Mouse (Mus musculus): ENCODE results near the gene Gemin5. TPM values are rescaled to one million over a fixed set of nuclear protein-coding genes. Genes with fewer than 3 reads are reported as not detected.
"Not testable (repeated sequence)": the region's sequence is repeated elsewhere in the genome, so short reads cannot be mapped to it uniquely, and the experiment has no call there.

Gene Gemin5
- polyA plus RNA-seq, 1 experiment from 2014 or later: 16.1 TPM

DNA sequence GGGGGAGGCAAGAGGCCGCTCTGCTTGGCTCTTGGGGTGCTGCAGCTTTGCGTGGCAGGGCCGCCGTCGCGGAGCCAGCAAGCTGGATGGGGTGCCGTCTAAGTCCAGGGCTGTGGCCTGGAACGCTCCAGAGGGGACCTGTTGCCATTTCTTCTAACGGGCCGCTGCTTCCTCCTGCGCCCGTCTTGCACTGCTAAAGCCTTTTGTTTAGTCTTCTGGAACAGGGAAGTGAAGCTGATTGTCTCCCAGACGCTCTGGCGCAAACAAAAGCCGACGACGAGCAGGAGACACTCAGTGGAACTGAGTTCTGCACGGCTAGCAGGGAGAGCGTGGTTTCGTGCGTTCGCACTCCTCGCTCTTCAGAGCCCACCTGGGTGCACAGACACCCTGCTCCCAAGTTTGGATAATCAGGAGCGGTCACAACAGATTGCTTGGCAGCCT, 64.0 kb downstream of the Gemin5 start:
- H3K27ac ChIP-seq (replicated peaks): peak overlapping the region; percentile 86
- H3K27me3 ChIP-seq: no peaks in the 10 kb centered on the region
- H3K36me3 ChIP-seq: no peaks in the 10 kb centered on the region
- H3K4me3 ChIP-seq (replicated peaks): peak overlapping the region; percentile 91
- peak overlapping the region; percentile 82 for H3K9ac ChIP-seq
- peak; percentile 15; the same call in 1 of the 2 replicates for ATAC-seq (ENCODE audit: insufficient number of reproducible peaks, low FRiP score, low TSS enrichment, low read depth)
- H3K4me1 ChIP-seq: peaks cover 25% of the 10 kb centered on the region
- no peaks in the 10 kb centered on the region for H3K9me3 ChIP-seq (replicated peaks)
- WGBS: under 1% methylated on average over 24 of the region's 24 CpGs
- peak overlapping the region; percentile 67 for H3K4me2 ChIP-seq (replicated peaks)

DNA sequence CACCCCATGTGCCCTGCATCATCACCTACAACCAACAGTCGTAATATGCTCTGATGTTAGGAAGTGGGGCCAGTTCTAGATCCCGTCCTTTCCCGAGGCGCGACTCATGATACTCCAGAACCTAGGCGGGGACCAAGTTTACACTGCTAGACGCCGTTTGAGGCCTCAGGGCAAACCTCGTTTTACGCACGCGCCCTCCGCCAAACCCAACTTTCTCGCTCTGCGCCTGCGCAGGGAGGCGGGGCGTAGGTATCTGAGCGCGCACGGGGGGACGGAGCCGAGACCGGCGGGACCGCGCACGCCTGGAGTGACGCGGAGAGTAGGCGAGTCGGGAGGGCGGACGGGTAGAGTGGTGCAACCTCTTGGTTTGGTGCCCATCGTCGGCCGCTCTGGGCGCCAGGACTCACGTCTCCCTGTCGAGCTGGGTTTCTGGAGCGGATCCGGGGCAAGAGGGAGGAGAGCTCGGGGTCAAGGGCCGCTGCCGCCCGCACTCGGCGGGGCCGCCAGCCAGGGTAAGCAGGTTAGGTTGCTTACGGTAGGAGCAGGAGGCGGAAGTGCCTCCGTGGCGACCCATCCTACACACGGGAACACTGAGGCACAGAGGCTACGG, 64.5 kb downstream of the Gemin5 start, which contains the start of gene Cnot8:
Gene Cnot8 (plus strand): TSS at position 457 of the 610 bp plus-strand sequence.
- Histone ChIP-seq H3K4me1 (peaks cover 25% of the 10 kb centered on the region), H3K9ac (peak within 1 kb of the TSS; percentile 82), H3K9me3 (replicated peaks) (no peaks in the 10 kb centered on the region), H3K4me3 (replicated peaks) (peak within 1 kb of the TSS; percentile 91), H3K4me2 (replicated peaks) (peak within 1 kb of the TSS; percentile 67), H3K36me3 (no peaks in the 10 kb centered on the region), H3K27me3 (no peaks in the 10 kb centered on the region), H3K27ac (replicated peaks) (peak within 1 kb of the TSS; percentile 86)
- ATAC-seq (ENCODE audit: insufficient number of reproducible peaks, low FRiP score, low TSS enrichment, low read depth): peak; percentile 97
- under 1% methylated on average over 52 of the region's 55 CpGs for WGBS

- Histone ChIP-seq H3K4me2 (replicated peaks) (peak overlapping the region; percentile 67), H3K9ac (peak overlapping the region; percentile 41), H3K27ac (replicated peaks) (peak overlapping the region; percentile 77), H3K4me3 (replicated peaks) (peak overlapping the region; percentile 91), H3K27me3 (no peaks in the 10 kb centered on the region), H3K4me1 (peaks cover 25% of the 10 kb centered on the region), H3K9me3 (replicated peaks) (no peaks in the 10 kb centered on the region), H3K36me3 (no peaks in the 10 kb centered on the region)
- peak; percentile 6; the same call in 1 of the 2 replicates for ATAC-seq (ENCODE audit: insufficient number of reproducible peaks, low FRiP score, low TSS enrichment, low read depth)
- 41% methylated on average over 13 of the region's 13 CpGs for WGBS
These were observed 65.0 kb downstream of the Gemin5 start for GRCm38 (mm10) chr11:58103344-58103653.

DNA sequence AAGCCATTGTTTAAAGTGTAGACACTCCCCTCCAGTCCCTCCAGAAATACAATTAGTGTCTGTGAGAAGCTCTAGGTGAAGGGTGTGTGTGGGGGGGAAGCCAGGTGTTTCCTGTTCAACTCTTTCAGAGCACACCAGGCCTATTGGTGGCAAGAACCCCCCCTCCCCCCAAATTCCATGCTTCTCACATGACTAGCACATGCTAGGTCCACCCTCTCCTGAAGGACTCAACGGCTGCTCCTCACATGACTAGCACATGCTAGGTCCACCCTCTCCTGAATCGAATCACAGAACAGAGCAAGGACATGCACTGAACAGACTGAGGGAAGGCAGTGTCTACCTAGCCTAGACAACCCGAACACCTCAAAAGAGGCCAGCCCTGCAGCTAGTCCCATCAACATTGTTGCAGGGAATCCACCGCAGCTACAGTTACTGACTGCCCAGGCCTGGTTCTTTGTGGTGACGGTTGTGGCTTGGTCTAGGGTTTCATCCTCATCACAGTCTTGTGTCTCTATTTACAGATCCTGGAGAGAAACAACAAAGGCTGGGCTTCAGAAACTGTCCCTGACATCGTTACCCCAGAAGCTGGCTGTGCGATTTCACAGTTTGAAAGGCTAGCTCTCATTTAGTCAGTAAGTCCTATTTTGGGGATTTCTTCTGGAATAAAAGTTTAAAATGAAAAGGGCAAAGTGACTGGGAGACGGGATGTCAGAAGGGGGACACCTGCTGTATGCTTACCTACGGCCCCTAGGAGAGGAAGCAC, 65.6 kb downstream of the Gemin5 start:
- H3K27ac ChIP-seq (replicated peaks): peak overlapping the region; percentile 77
- peaks cover 28% of the 10 kb centered on the region for H3K4me1 ChIP-seq
- H3K9ac ChIP-seq: no peak overlapping the region
- 83% methylated on average over 9 of the region's 9 CpGs for WGBS
- ATAC-seq (ENCODE audit: insufficient number of reproducible peaks, low FRiP score, low TSS enrichment, low read depth): no peak
- H3K36me3 ChIP-seq: no peaks in the 10 kb centered on the region
- no peaks in the 10 kb centered on the region for H3K9me3 ChIP-seq (replicated peaks)
- H3K4me3 ChIP-seq (replicated peaks): peak overlapping the region; percentile 91
- peak overlapping the region; percentile 67; the same call in 1 of the 2 replicates for H3K4me2 ChIP-seq (replicated peaks)
- no peaks in the 10 kb centered on the region for H3K27me3 ChIP-seq

DNA sequence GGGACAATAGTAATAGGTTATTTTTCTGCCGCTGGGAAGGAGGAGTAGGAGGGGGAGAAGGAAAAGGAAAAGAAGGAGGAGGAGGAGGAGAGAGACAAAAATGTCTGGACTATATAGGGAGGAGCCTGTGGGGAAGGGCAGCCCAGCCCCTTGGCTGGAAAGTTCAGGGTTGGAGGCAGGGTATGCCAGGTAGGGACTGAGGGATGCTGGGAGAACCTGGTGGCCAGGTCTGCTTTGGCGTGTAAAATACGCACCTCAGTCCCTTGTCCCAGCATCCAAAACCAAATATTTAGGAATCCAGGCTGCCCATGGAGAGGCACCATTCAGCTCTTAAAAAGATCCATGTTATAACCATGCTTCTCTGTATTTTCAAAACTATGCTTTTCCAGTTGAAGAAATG, 66.2 kb downstream of the Gemin5 start:
- Histone ChIP-seq H3K9me3 (replicated peaks) (no peaks in the 10 kb centered on the region), H3K27ac (replicated peaks) (no peak overlapping the region), H3K9ac (no peak overlapping the region), H3K4me2 (replicated peaks) (no peak overlapping the region), H3K36me3 (no peaks in the 10 kb centered on the region), H3K27me3 (no peaks in the 10 kb centered on the region), H3K4me3 (replicated peaks) (no peak overlapping the region), H3K4me1 (peaks cover 29% of the 10 kb centered on the region)
- no peak for ATAC-seq (ENCODE audit: insufficient number of reproducible peaks, low FRiP score, low TSS enrichment, low read depth)
- WGBS: 74% methylated on average over 3 of the region's 3 CpGs

DNA sequence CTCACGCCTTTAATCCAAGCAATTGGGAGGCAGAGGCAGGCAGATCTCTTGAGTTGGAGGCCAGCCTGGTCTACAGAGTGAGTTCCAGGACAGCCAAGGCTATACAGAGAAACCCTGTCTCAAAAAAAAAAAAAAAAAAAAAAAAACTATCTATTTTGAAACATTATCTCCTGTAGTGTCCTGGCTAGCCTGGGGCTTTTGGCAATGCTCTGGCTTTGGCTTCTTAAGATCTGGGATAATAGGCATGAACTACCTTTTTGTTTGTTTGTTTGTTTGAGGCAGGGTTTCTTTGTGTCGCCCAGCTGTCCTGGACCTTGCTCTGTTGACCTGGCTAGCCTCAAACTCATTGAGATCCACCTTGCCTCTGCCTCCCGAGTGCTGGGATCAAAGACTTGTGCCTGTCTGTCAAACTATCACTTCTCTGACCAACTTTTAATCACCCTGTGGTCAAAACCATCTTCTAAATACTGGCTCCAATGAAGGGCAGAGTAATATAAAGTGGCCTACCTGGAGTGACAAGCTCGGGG, 67.1 kb downstream of the Gemin5 start:
- ATAC-seq (ENCODE audit: insufficient number of reproducible peaks, low FRiP score, low TSS enrichment, low read depth): no peak
- H3K4me1 ChIP-seq: peaks cover 29% of the 10 kb centered on the region
- no peak overlapping the region for H3K4me3 ChIP-seq (replicated peaks)
- H3K27ac ChIP-seq (replicated peaks): no peak overlapping the region
- H3K9ac ChIP-seq: no peak overlapping the region
- H3K27me3 ChIP-seq: no peaks in the 10 kb centered on the region
- H3K36me3 ChIP-seq: no peaks in the 10 kb centered on the region
- 79% methylated on average over 4 of the region's 4 CpGs for WGBS
- no peaks in the 10 kb centered on the region for H3K9me3 ChIP-seq (replicated peaks)
- no peak overlapping the region for H3K4me2 ChIP-seq (replicated peaks)

GRCm38 (mm10) chr11:58100006-58100405, 68.3 kb downstream of the Gemin5 start:
- Histone ChIP-seq H3K9ac (no peak overlapping the region), H3K27me3 (no peaks in the 10 kb centered on the region), H3K36me3 (no peaks in the 10 kb centered on the region), H3K27ac (replicated peaks) (no peak overlapping the region), H3K9me3 (replicated peaks) (no peaks in the 10 kb centered on the region), H3K4me3 (replicated peaks) (no peak overlapping the region), H3K4me2 (replicated peaks) (no peak overlapping the region), H3K4me1 (peaks cover 24% of the 10 kb centered on the region)
- 93% methylated on average over 2 of the region's 2 CpGs for WGBS
- ATAC-seq (ENCODE audit: insufficient number of reproducible peaks, low FRiP score, low TSS enrichment, low read depth): no peak

- H3K4me1 ChIP-seq: peaks cover 19% of the 10 kb centered on the region
- peak overlapping the region; percentile 65; the same call in 1 of the 2 replicates for H3K4me2 ChIP-seq (replicated peaks)
- ATAC-seq (ENCODE audit: insufficient number of reproducible peaks, low FRiP score, low TSS enrichment, low read depth); H3K27ac ChIP-seq (replicated peaks); H3K9me3 ChIP-seq (replicated peaks); H3K27me3 ChIP-seq; H3K9ac ChIP-seq; H3K36me3 ChIP-seq: not testable (repeated sequence)
- H3K4me3 ChIP-seq (replicated peaks): peak overlapping the region; percentile 40; the same call in 1 of the 2 replicates
- WGBS: 64% methylated on average over 5 of the region's 5 CpGs
These were observed 70.0 kb downstream of the Gemin5 start for GRCm38 (mm10) chr11:58098366-58098720.

GRCm38 (mm10) chr11:58097621-58098365, 70.5 kb downstream of the Gemin5 start:
- Histone ChIP-seq H3K4me1 (peaks cover 13% of the 10 kb centered on the region; the same call in 1 of the 2 replicates), H3K36me3 (no peaks in the 10 kb centered on the region), H3K9me3 (replicated peaks) (no peaks in the 10 kb centered on the region), H3K27me3 (no peaks in the 10 kb centered on the region), H3K9ac (no peak overlapping the region), H3K27ac (replicated peaks) (no peak overlapping the region), H3K4me3 (replicated peaks) (peak overlapping the region; percentile 40), H3K4me2 (replicated peaks) (peak overlapping the region; percentile 65)
- ATAC-seq (ENCODE audit: insufficient number of reproducible peaks, low FRiP score, low TSS enrichment, low read depth): no peak
- WGBS: 1% methylated on average over 33 of the region's 38 CpGs

GRCm38 (mm10) chr11:58096821-58097620, 71.3 kb downstream of the Gemin5 start:
- Histone ChIP-seq H3K36me3 (no peaks in the 10 kb centered on the region), H3K9me3 (replicated peaks) (no peaks in the 10 kb centered on the region), H3K9ac (no peak overlapping the region), H3K27me3 (no peaks in the 10 kb centered on the region), H3K4me2 (replicated peaks) (peak overlapping the region; percentile 65), H3K4me3 (replicated peaks) (peak overlapping the region; percentile 40), H3K27ac (replicated peaks) (no peak overlapping the region), H3K4me1 (0 out of 2 replicates have a peak, but pooled peaks cover 10% of the 10 kb centered on the region)
- 40% methylated on average over 20 of the region's 20 CpGs for WGBS
- ATAC-seq (ENCODE audit: insufficient number of reproducible peaks, low FRiP score, low TSS enrichment, low read depth): no peak
